Mouse (Mus musculus): Measurements from ENCODE around the gene Olfr23. TPM values are rescaled to one million over a fixed set of nuclear protein-coding genes. Genes with fewer than 3 reads are reported as not detected.

The Olfr23 gene
- total RNA-seq (2023), result not detected

GRCm38 (mm10) chr11:73936377-73936776 lies at the start of gene Olfr23:
TSS of gene Olfr23 (plus strand) at chr11:73936677.

GRCm38 (mm10) chr11:73890671-73891070 lies 45.8 kb upstream of the Olfr23 start, which contains the start of gene Olfr394:
TSS of gene Olfr394 (minus strand) at chr11:73890771.

GRCm38 (mm10) chr11:73909199-73909598 lies 27.3 kb upstream of the Olfr23 start, which contains the start of gene Olfr395:
TSS of gene Olfr395 (minus strand) at chr11:73909299.

GRCm38 (mm10) chr11:73960517-73960916 lies 24.0 kb downstream of the Olfr23 start, which contains the start of gene Olfr397:
TSS of gene Olfr397 (plus strand) at chr11:73960817.

GRCm38 (mm10) chr11:73990307-73990706 lies 53.8 kb downstream of the Olfr23 start, which contains the start of gene Olfr398:
TSS of gene Olfr398 (minus strand) at chr11:73990407.

Other genes with a start within 250 kb of the Olfr23 start
- gene Zfp735, start 247.9 kb upstream of the Olfr23 start, total RNA-seq (2023), result not detected
- gene Olfr389, start 156.0 kb upstream of the Olfr23 start, total RNA-seq (2023), result not detected
- gene Olfr390, start 153.7 kb upstream of the Olfr23 start, total RNA-seq (2023), result not detected
- not detected for gene Olfr391-ps, start 133.6 kb upstream of the Olfr23 start, total RNA-seq (2023)
- not detected for gene Olfr392, start 119.6 kb upstream of the Olfr23 start, total RNA-seq (2023)
- not detected for gene Olfr393, start 85.2 kb upstream of the Olfr23 start, total RNA-seq (2023)
- not detected for gene Olfr394, start 45.9 kb upstream of the Olfr23 start, total RNA-seq (2023)
- not detected for gene Olfr395, start 27.4 kb upstream of the Olfr23 start, total RNA-seq (2023)
- gene Olfr397, start 24.1 kb downstream of the Olfr23 start, total RNA-seq (2023), result not detected
- not detected for gene Olfr398, start 53.7 kb downstream of the Olfr23 start, total RNA-seq (2023)
- not detected for gene Olfr139, start 119.9 kb downstream of the Olfr23 start, total RNA-seq (2023)
- not detected for gene Olfr399, start 119.9 kb downstream of the Olfr23 start, total RNA-seq (2023)
- not detected for gene Zfp616, start 133.3 kb downstream of the Olfr23 start, total RNA-seq (2023)
- not detected for gene Olfr401, start 177.0 kb downstream of the Olfr23 start, total RNA-seq (2023)
- gene Olfr402, start 216.9 kb downstream of the Olfr23 start, total RNA-seq (2023), result not detected
- not detected for gene Olfr403, start 249.6 kb downstream of the Olfr23 start, total RNA-seq (2023)

Data from CD4-positive naive resting alpha-beta T cell, adult 76 days (primary cell).